Mouse (Mus musculus) kidney, embryonic 16.5 days (tissue): Measurements from ENCODE around the gene Znhit2. TPM values are rescaled to one million over a fixed set of nuclear protein-coding genes. Genes with fewer than 3 reads are reported as not detected.

ENCODE experiments used
- ATAC-seq: fragments of 200-750 bp; cut with Nextera tagmentation; 2 replicates; pipeline ENCODE4 v1.8.0; 2017; ENCODE audit warnings: moderate TSS enrichment; ENCODE audit not compliant: low FRiP score, low TSS enrichment
- H3K27ac ChIP-seq: fragments of 300-500 bp; sonication (generic); 2 replicates; pipeline ENCODE4 v1.5.1; 2014; ENCODE audit warnings: low read length
- H3K27me3 ChIP-seq: fragments of 300-500 bp; sonication (generic); 2 replicates; pipeline ENCODE4 v1.6.1; 2014; ENCODE audit warnings: low read length, control low read depth, mixed read lengths; ENCODE audit not compliant: insufficient read depth
- H3K36me3 ChIP-seq: fragments of 300-500 bp; sonication (generic); 2 replicates; pipeline ENCODE4 v1.6.1; 2014; ENCODE audit warnings: low read length, control low read depth, mixed read lengths; ENCODE audit not compliant: insufficient read depth
- H3K4me1 ChIP-seq: fragments of 300-500 bp; sonication (generic); 2 replicates; pipeline ENCODE4 v1.6.1; 2014; ENCODE audit warnings: low read length, control low read depth, mixed read lengths; ENCODE audit not compliant: insufficient read depth
- H3K4me2 ChIP-seq: fragments of 300-500 bp; sonication (generic); replicated peaks from 2 replicates; pipeline ENCODE4 v1.6.1; 2014; ENCODE audit warnings: low read depth, low read length
- H3K4me3 ChIP-seq: fragments of 300-500 bp; sonication (generic); 2 replicates; pipeline ENCODE4 v1.5.1; 2014; ENCODE audit warnings: mild to moderate bottlenecking, low read length
- H3K9ac ChIP-seq: fragments of 300-500 bp; sonication (generic); replicated peaks from 2 replicates; pipeline ENCODE4 v1.6.1; 2014; ENCODE audit warnings: low read length
- H3K9me3 ChIP-seq: fragments of 300-500 bp; sonication (generic); 2 replicates; pipeline ENCODE4 v1.6.1; 2016; ENCODE audit warnings: low read length, control low read depth
- WGBS: fragments of 180-500 bp; shearing (Covaris S2); extraction: QIAGEN DNeasy Blood & Tissue Kit; methylation state at CpG from one replicate; pipeline ENCODE4 v1.1.7; 2014; 5-methylcytosine and 5-hydroxymethylcytosine counted together
- polyA plus RNA-seq: library from polyadenylated mRNA; unstranded; fragments of >200 nt; fragmentation: Nextera tagmentation; extraction: Ambion mirVana; gene quantifications from 2 replicates; pipeline ENCODE4 v1.2.1, GENCODE M21; 2015

Znhit2 gene
- polyA plus RNA-seq: 35.4 and 37.7 TPM in 2 replicates

DNA sequence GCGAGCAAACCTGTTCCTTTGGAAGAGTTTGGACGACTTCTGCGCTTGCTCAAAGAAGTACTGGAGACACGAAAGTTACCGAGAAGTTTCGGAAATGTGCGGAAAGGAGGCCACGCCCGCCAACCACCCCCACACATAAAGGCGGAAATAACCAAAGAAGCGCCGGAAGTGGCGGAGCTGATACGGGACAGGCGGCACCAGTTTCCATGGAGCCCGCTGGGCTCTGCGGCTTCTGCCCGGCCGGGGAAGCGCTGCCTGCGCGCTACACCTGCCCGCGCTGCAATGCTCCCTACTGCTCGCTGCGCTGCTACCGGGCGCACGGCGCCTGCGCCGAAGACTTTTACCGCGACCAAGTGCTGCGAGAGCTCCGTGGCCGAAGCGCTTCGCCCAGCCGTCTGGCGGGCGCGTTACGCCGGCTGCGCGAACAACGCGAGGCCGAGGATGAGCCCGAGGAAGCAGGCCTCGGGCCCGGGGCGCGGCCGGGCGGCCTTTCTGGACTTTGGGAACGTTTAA is at the start of gene Znhit2:
Gene Znhit2, plus strand, starts transcription at position 172 of the 513 bp plus-strand sequence.
- Histone ChIP-seq H3K4me2 (peak within 1 kb of the TSS; percentile 100), H3K4me3 (peak within 1 kb of the TSS; percentile 94), H3K36me3 (peaks cover 10% of the 10 kb centered on the region), H3K4me1 (peaks cover 37% of the 10 kb centered on the region), H3K9me3 (no peaks in the 10 kb centered on the region), H3K9ac (peak within 1 kb of the TSS; percentile 97), H3K27me3 (no peaks in the 10 kb centered on the region), H3K27ac (peak within 1 kb of the TSS; percentile 97)
- ATAC-seq: peak; percentile 76
- under 1% methylated on average over 58 of the region's 58 CpGs for WGBS

DNA sequence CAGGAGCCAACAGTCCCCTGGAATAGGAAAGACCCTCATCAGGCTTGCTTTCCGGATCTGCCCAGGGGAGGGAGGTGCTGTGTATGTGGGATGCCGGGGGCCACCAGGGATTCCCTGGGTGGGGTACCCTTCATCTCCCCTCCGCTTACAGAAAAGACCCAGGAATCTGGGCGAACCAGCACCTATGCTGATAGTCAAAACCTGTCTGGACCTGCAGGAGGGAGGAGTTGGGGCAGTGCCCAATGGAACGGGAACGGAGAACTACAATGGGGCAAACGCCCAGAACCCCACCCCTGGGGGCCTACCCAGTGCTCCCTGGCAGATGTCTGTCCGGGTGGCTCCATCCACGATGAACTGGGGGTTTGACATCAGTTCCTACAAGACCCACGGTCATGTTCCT is 47.3 kb upstream of the Znhit2 start:
- Histone ChIP-seq H3K4me1 (peaks cover 16% of the 10 kb centered on the region), H3K4me2 (no peak overlapping the region), H3K9me3 (no peaks in the 10 kb centered on the region), H3K4me3 (no peak overlapping the region), H3K9ac (no peak overlapping the region), H3K27me3 (no peaks in the 10 kb centered on the region), H3K27ac (no peak overlapping the region), H3K36me3 (0 out of 2 replicates have a peak, but pooled peaks cover 3% of the 10 kb centered on the region)
- no peak for ATAC-seq
- WGBS: 93% methylated on average over 10 of the region's 10 CpGs

DNA sequence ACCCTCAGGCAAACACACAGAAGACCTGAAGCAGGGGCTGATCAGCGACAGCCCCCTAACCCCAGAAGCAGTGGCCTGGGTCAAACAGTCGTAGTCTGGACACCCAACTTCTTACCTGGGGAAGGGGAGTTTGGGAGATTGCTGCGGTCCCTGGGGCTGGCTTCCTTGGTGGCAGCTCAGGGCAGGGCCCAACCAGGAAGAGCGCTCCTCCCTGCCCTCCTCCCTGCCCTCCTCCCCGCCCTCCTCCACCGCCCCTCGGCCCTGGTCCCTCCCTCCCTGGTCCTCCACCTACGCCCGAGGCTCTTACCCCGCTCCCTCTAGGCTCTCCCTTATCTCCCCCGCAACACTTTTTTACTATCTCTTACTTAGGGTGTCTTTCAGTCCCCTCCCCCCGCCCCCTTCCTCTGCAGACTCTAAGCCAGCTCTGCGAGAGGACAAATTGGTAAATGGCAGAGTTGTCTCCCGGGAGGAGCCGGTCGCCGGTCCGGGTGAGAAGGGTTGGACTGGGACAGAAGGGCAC is 45.9 kb upstream of the Znhit2 start:
- peaks cover 16% of the 10 kb centered on the region for H3K4me1 ChIP-seq

DNA sequence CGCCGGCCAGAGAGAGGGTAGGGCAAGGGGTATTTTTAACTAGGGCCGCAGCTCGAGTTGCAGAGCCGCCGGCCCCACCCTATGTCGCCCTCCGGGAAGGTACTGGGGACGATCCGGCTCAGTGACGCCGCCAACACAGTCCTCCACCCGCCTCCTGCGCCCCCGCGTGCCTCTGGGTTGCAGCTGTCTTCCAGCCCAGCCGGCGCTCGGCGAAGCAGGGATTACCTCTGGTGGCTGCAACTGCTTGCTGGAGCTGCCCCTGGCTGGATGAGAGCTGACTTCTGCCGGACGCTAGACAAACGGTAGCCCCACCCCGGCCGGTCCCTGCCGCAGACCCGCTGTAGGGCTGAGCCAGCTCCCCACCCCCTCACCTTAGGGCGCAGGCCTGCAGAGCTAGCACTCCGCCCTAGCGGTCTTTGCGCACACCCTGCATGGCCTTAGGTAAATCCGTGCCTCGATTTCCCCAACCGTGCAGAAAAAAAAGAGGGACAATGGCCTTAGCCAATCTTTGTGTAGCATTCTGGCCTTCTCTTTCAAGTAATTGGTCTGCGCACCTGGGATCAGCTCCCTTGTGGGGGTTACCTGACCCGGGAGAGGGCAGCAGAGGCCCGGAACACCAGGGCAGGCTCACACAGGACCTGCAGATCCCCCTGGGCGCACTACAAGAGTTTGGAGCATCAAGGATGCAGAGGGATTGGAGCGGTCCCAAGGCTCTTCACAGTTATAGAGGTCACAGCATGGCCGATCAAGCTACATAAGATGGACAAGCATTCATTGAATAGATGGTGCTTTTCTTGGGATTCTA is 45.3 kb upstream of the Znhit2 start, which contains the start of gene Capn1:
Gene Capn1, minus strand, starts transcription at position 387 of the 805 bp plus-strand sequence.
- Histone ChIP-seq H3K27ac (peak within 1 kb of the TSS; percentile 65), H3K27me3 (no peaks in the 10 kb centered on the region), H3K4me2 (peak within 1 kb of the TSS; percentile 77), H3K9me3 (no peaks in the 10 kb centered on the region), H3K36me3 (no peaks in the 10 kb centered on the region), H3K9ac (peak within 1 kb of the TSS; percentile 58), H3K4me1 (peaks cover 16% of the 10 kb centered on the region), H3K4me3 (peak within 1 kb of the TSS; percentile 53)
- WGBS: 2% methylated on average over 40 of the region's 40 CpGs
- peak; percentile 82 for ATAC-seq

More for the DNA sequence above, 45.9 kb upstream of the Znhit2 start:
- Histone ChIP-seq H3K36me3 (no peaks in the 10 kb centered on the region), H3K4me3 (peak overlapping the region; percentile 53), H3K9ac (peak overlapping the region; percentile 58), H3K4me2 (peak overlapping the region; percentile 77), H3K27me3 (no peaks in the 10 kb centered on the region), H3K27ac (peak overlapping the region; percentile 65), H3K9me3 (no peaks in the 10 kb centered on the region)
- ATAC-seq: peak; percentile 79
- under 1% methylated on average over 18 of the region's 18 CpGs for WGBS

DNA sequence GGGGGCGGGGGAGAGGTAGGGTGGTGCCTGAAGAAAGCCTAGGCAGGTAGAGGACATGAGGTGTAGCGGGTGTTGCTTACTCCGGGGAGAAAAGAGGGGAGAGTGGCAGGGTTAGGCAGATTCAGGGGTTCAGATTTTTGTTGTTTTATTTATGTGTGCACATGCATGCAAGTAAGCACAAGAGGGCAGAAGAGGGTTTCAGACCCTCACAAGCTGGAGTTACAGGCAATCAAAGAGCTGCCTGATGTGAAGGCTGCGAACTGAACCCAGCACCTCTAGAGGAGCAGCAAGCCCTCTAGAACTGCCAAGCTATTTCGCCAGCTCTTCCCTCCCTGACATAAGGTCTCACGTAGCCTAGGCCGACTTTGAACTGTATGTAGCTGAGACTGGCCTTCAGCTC is 44.5 kb upstream of the Znhit2 start:
- Histone ChIP-seq H3K4me1 (peaks cover 16% of the 10 kb centered on the region), H3K4me2 (no peak overlapping the region; the same call in 1 of the 2 replicates), H3K36me3 (no peaks in the 10 kb centered on the region), H3K4me3 (no peak overlapping the region), H3K27me3 (no peaks in the 10 kb centered on the region), H3K27ac (no peak overlapping the region), H3K9ac (no peak overlapping the region), H3K9me3 (no peaks in the 10 kb centered on the region)
- no peak for ATAC-seq
- 42% methylated on average over 7 of the region's 7 CpGs for WGBS

DNA sequence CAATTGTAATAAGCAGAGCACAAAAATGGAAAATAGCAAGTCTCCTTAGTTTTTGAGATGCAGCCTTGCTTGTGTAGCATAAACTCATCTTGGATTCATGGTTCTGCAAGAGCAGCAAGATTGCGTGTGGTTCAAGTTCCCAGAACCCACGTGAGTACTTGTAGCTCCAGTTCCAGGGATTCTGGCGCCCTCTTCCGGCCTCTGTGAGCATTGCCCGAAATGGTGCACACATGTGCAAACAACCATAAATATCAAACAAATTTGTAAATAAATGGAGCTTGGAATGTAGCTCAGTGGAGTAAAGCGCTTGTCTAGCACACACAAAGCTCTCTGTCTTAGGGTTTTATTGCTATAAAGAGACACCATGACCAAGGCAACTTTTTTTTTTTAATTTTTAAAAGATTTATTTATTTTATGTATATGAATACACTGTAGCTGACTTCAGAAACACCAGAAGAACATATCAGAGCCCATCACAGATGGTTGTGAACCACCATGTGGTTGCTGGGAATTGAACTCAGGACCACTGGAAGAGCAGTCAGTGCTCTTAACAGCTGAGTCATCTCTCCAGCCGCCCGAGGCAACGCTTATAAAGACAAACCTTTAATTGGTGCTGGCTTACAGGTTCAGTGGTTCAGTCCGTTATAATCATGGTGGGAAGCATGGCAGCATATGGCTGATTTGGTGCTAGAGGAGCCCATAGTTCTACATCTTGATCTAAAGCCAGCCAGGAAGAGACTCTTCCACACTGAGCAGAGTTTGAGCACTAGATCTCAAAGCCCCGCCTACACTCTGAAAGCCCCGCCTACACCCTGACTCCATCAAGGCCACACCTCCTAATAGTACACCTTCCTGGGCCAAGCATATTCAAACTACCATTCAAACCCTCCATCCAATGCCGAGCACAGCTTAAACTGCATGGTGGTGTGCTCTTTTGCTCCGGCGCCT is 42.6 kb upstream of the Znhit2 start:
- Histone ChIP-seq H3K27me3 (no peaks in the 10 kb centered on the region), H3K4me1 (peaks cover 16% of the 10 kb centered on the region), H3K4me2 (no peak overlapping the region), H3K4me3 (no peak overlapping the region), H3K9ac (no peak overlapping the region), H3K36me3 (no peaks in the 10 kb centered on the region), H3K9me3 (no peaks in the 10 kb centered on the region), H3K27ac (no peak overlapping the region)
- no peak for ATAC-seq
- WGBS: 30% methylated on average over 15 of the region's 15 CpGs

DNA sequence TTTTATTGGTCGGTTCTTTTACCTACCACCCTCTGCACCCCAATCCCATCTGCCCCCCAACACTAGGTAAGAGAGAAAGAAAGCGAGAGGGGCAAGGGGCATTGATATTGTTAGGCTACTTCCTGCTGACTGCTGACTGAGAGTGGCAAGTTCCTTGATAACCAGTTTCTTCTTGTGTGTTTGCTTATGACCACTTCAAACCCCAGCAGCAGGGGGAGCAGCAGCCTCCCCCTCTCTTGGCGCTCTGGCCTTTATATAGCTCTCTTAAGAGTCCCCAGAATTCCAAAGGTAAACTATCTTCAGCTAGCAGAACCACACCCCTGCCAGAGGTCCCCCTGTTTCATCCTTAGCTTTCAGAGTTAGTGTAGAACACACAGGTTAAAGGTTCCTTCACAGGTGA is 40.7 kb upstream of the Znhit2 start:
- 57% methylated on average over 3 of the region's 3 CpGs for WGBS
- Histone ChIP-seq H3K9me3 (no peaks in the 10 kb centered on the region), H3K27me3 (no peaks in the 10 kb centered on the region), H3K36me3 (no peaks in the 10 kb centered on the region), H3K4me3 (no peak overlapping the region), H3K4me1 (peaks cover 7% of the 10 kb centered on the region), H3K27ac (no peak overlapping the region), H3K9ac (no peak overlapping the region), H3K4me2 (no peak overlapping the region)
- ATAC-seq: no peak

DNA sequence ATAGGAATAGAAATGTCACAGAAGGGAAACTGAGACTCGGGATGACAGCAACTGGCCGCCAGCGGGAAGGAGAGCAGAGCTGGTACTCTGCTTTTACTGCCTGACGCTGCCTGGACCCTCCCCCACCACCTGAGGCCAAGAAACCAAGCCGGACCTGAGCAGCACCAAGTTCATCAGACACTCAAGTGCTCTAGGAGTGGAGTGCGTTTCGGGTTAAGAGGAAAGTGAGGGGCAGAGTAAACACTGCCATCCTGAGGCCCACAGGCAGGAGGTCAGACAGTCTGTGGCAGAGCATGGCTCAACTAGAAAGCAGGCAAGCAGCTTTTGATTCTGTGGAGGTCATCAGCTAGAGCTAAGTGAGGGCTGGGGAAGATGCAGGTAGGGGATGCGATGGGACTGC is 37.9 kb upstream of the Znhit2 start:
- H3K36me3 ChIP-seq: no peaks in the 10 kb centered on the region
- WGBS: 52% methylated on average over 8 of the region's 8 CpGs
- no peaks in the 10 kb centered on the region for H3K4me1 ChIP-seq
- no peak for ATAC-seq
- H3K27me3 ChIP-seq: no peaks in the 10 kb centered on the region
- no peak overlapping the region for H3K27ac ChIP-seq
- no peaks in the 10 kb centered on the region for H3K9me3 ChIP-seq
- no peak overlapping the region for H3K9ac ChIP-seq
- H3K4me2 ChIP-seq: no peak overlapping the region
- H3K4me3 ChIP-seq: no peak overlapping the region

DNA sequence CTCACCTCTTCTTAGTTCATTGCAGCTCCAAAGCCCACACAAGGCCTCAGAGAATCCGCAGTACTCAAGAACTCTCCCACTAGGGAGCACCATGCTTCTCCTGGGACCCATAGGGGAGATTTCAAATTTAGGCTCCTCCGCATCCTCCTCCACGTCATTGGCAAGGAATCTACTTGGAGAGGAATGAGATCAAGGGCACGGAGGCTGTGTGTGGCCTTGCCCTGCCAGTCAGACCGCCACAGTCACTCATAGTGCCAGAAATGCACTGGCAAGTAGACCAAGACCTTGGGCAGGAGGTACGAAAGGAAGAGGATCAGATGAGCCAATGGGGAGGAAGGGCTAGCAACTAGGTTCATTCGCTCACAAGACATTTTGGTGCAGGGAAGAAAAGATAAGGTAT is 37.1 kb upstream of the Znhit2 start:
- H3K36me3 ChIP-seq: no peaks in the 10 kb centered on the region
- whole genome bisulfite sequencing: 74% methylated on average over 7 of the region's 7 CpGs
- no peak for ATAC-seq

More for the DNA sequence above, 37.1 kb upstream of the Znhit2 start:
- no peak overlapping the region for H3K9ac ChIP-seq
- no peaks in the 10 kb centered on the region for H3K9me3 ChIP-seq
- no peaks in the 10 kb centered on the region for H3K27me3 ChIP-seq
- H3K27ac ChIP-seq: no peak overlapping the region
- no peak overlapping the region for H3K4me2 ChIP-seq
- H3K4me3 ChIP-seq: no peak overlapping the region
- H3K4me1 ChIP-seq: no peaks in the 10 kb centered on the region
